Comparison of ENCODE assay signal across 9 mouse cellular contexts in genomic region chr17:46624598-46624997, GRCm38 (mm10). TPM values are rescaled to one million over a fixed set of nuclear protein-coding genes. Genes with fewer than 3 reads are reported as not detected.
DNase-seq lines count a peak whose midpoint lies in the region; ATAC-seq and TF ChIP-seq lines count a peak whose summit lies in the region.
"Had no signal": no experiment of that assay in that cellular context is flagged by ENCODE, and none has a peak within 500 bp of the region (broad histone marks: within the 10 kb centered on the region; RNA-seq: fewer than 3 reads in every experiment).

No protein-coding gene starts in this region.

- H3K9me3 ChIP-seq in heart, embryonic 14.5 days (ENCODE audit: control insufficient read depth, low read length) = no peaks in the 10 kb centered on the region
- H3K9me3 ChIP-seq in E14TG2a.4 (ENCODE audit: low read length) = no peaks in the 10 kb centered on the region
- no peaks in the 10 kb centered on the region for H3K9me3 ChIP-seq in embryonic facial prominence, embryonic 14.5 days (ENCODE audit: control insufficient read depth, low read length)
- H3K9me3 ChIP-seq in limb, embryonic 12.5 days = no peaks in the 10 kb centered on the region
- H3K9me3 ChIP-seq: G1E had no signal

- H3K4me1 ChIP-seq in heart, embryonic 14.5 days (ENCODE audit: control insufficient read depth in 2 of 2, insufficient read depth in 2 of 2, low read length in 2 of 2) = peaks cover 59 to 77% of the 10 kb centered on the region in 2 experiments
- peaks cover 90% of the 10 kb centered on the region for H3K4me1 ChIP-seq in E14TG2a.4 (replicated peaks; ENCODE audit: low read depth, low read length)
- H3K4me1 ChIP-seq in embryonic facial prominence, embryonic 14.5 days (ENCODE audit: control insufficient read depth, insufficient read depth, low read length) = peaks cover 83% of the 10 kb centered on the region
- peaks cover 86% of the 10 kb centered on the region for H3K4me1 ChIP-seq in limb, embryonic 12.5 days (replicated peaks)

- no peaks in the 10 kb centered on the region for H3K27me3 ChIP-seq in heart, embryonic 14.5 days (ENCODE audit: control insufficient read depth, insufficient read depth, low read length)
- H3K27me3 ChIP-seq in E14TG2a.4 (ENCODE audit: insufficient read depth, low read length) = peaks cover 8% of the 10 kb centered on the region
- no peaks in the 10 kb centered on the region for H3K27me3 ChIP-seq in embryonic facial prominence, embryonic 14.5 days (replicated peaks; ENCODE audit: control insufficient read depth, insufficient read depth, low read length)
- no peaks in the 10 kb centered on the region for H3K27me3 ChIP-seq in limb, embryonic 12.5 days

- DNase-seq in heart, adult 9 months (ENCODE audit: low spot score in 2 of 2) = no peak
- no peak for DNase-seq in embryonic facial prominence, embryonic 14.5 days (ENCODE audit: low spot score)
- no peak for DNase-seq in MN1 (ENCODE audit: low spot score)
- no peak for DNase-seq in cerebellum, adult 18-20 months
- DNase-seq in Muller cell, postnatal 12 days (ENCODE audit: inconsistent ontology term) = no peak

- peak overlapping the region; percentile 57 for H3K9ac ChIP-seq in heart, embryonic 14.5 days (ENCODE audit: low read length)
- peak overlapping the region; percentile 55 for H3K9ac ChIP-seq in embryonic facial prominence, embryonic 14.5 days (ENCODE audit: low read depth, low read length)
- H3K9ac ChIP-seq in limb, embryonic 12.5 days (replicated peaks) = peak overlapping the region; percentile 40; the same call in 1 of the 2 replicates

- WGBS in heart, embryonic 14.5 days = 52% methylated on average over 12 of the region's 12 CpGs
- 52% methylated on average over 12 of the region's 12 CpGs for WGBS in embryonic facial prominence, embryonic 14.5 days
- 34% methylated on average over 12 of the region's 12 CpGs for WGBS in limb, embryonic 12.5 days

- H3K36me3 ChIP-seq in heart, embryonic 14.5 days (ENCODE audit: control insufficient read depth, insufficient read depth, low read length) = no peaks in the 10 kb centered on the region
- H3K36me3 ChIP-seq in E14TG2a.4 (ENCODE audit: insufficient read depth, low read length) = no peaks in the 10 kb centered on the region
- no peaks in the 10 kb centered on the region for H3K36me3 ChIP-seq in embryonic facial prominence, embryonic 14.5 days (ENCODE audit: control insufficient read depth, insufficient read depth, low read length)
- H3K36me3 ChIP-seq in limb, embryonic 12.5 days = no peaks in the 10 kb centered on the region
- H3K36me3 ChIP-seq: G1E had no signal

- H3K27ac ChIP-seq in heart, embryonic 14.5 days (replicated peaks in 1 of 2; ENCODE audit: control insufficient read depth in 1 of 2, insufficient read depth in 1 of 2, low read depth in 2 of 2, low read length in 2 of 2) = peak overlapping the region; percentile 81 to 90
- H3K27ac ChIP-seq in embryonic facial prominence, embryonic 14.5 days (replicated peaks; ENCODE audit: low read depth, low read length) = peak overlapping the region; percentile 72
- H3K27ac ChIP-seq in limb, embryonic 12.5 days = peak overlapping the region; percentile 73

- peak overlapping the region in 1 of 2 experiments; percentile 6; a peak in 2 of 4 replicates for H3K4me3 ChIP-seq in heart, embryonic 14.5 days (ENCODE audit: control insufficient read depth in 1 of 2, insufficient read depth in 1 of 2, low read depth in 1 of 2, low read length in 2 of 2)
- H3K4me3 ChIP-seq in E14TG2a.4 (replicated peaks; ENCODE audit: low read length) = peak overlapping the region; percentile 70
- H3K4me3 ChIP-seq in embryonic facial prominence, embryonic 14.5 days (ENCODE audit: low read depth, low read length) = peak overlapping the region; percentile 19
- 0 out of 2 replicates have a peak overlapping the region, but pooled peaks have one; percentile 15 for H3K4me3 ChIP-seq in limb, embryonic 12.5 days (replicated peaks)

- ATAC-seq in heart, embryonic 14.5 days (ENCODE audit: insufficient number of reproducible peaks, insufficient read depth, low FRiP score, low read depth) = no peak
- ATAC-seq in embryonic facial prominence, embryonic 14.5 days (ENCODE audit: low read depth) = no peak
- no peak for ATAC-seq in limb, embryonic 12.5 days (ENCODE audit: insufficient number of reproducible peaks, insufficient read depth, low FRiP score, low TSS enrichment, low read depth)

- TF ChIP-seq CTCF in E14TG2a.4 (conservative IDR thresholded peaks at IDR 0.05; ENCODE audit: low read length) = no peak

- H3K4me2 ChIP-seq in heart, embryonic 14.5 days (ENCODE audit: low read length) = peak overlapping the region; percentile 60
- H3K4me2 ChIP-seq in embryonic facial prominence, embryonic 14.5 days (ENCODE audit: low read depth, low read length) = peak overlapping the region; percentile 77
- peak overlapping the region; percentile 44 for H3K4me2 ChIP-seq in limb, embryonic 12.5 days

RNA-seq across cellular contexts. Expression of gene Ptk7, which starts 4.7 kb away (rescaled TPM):
- polyA plus RNA-seq in heart, embryonic 14.5 days (2014; fragmentation: Nextera tagmentation; extraction: Ambion mirVana) = 12.8 and 21.3 TPM in 2 replicates
- polyA plus RNA-seq in embryonic facial prominence, embryonic 14.5 days (2014; fragmentation: Nextera tagmentation; extraction: Ambion mirVana) = 68.0 and 90.7 TPM in 2 replicates
- polyA plus RNA-seq in limb, embryonic 12.5 days (2016; fragmentation: Nextera tagmentation; extraction: Ambion mirVana) = 156 and 165 TPM in 2 replicates

RNA-seq across cellular contexts. Expression of gene Klc4, which starts 21.2 kb away (rescaled TPM):
- 20.3 and 21.4 TPM in 2 replicates for polyA plus RNA-seq in heart, embryonic 14.5 days (2014; fragmentation: Nextera tagmentation; extraction: Ambion mirVana)
- polyA plus RNA-seq in embryonic facial prominence, embryonic 14.5 days (2014; fragmentation: Nextera tagmentation; extraction: Ambion mirVana) = 15.8 and 20.3 TPM in 2 replicates
- 27.2 and 27.6 TPM in 2 replicates for polyA plus RNA-seq in limb, embryonic 12.5 days (2016; fragmentation: Nextera tagmentation; extraction: Ambion mirVana)

RNA-seq across cellular contexts. Expression of gene Mrpl2, which starts 21.4 kb away (rescaled TPM):
- polyA plus RNA-seq in heart, embryonic 14.5 days (2014; fragmentation: Nextera tagmentation; extraction: Ambion mirVana) = 116 and 122 TPM in 2 replicates
- polyA plus RNA-seq in embryonic facial prominence, embryonic 14.5 days (2014; fragmentation: Nextera tagmentation; extraction: Ambion mirVana) = 91.8 and 100 TPM in 2 replicates
- 99.5 and 112 TPM in 2 replicates for polyA plus RNA-seq in limb, embryonic 12.5 days (2016; fragmentation: Nextera tagmentation; extraction: Ambion mirVana)

RNA-seq across cellular contexts. Expression of gene Cul7, which starts 25.5 kb away (rescaled TPM):
- 31.3 and 34.3 TPM in 2 replicates for polyA plus RNA-seq in heart, embryonic 14.5 days (2014; fragmentation: Nextera tagmentation; extraction: Ambion mirVana)
- polyA plus RNA-seq in embryonic facial prominence, embryonic 14.5 days (2014; fragmentation: Nextera tagmentation; extraction: Ambion mirVana) = 48.5 and 50.1 TPM in 2 replicates
- polyA plus RNA-seq in limb, embryonic 12.5 days (2016; fragmentation: Nextera tagmentation; extraction: Ambion mirVana) = 56.1 and 60.1 TPM in 2 replicates

RNA-seq across cellular contexts. Expression of gene Rrp36, which starts 49.6 kb away (rescaled TPM):
- polyA plus RNA-seq in heart, embryonic 14.5 days (2014; fragmentation: Nextera tagmentation; extraction: Ambion mirVana) = 33.9 and 36.9 TPM in 2 replicates
- 34.5 and 41.9 TPM in 2 replicates for polyA plus RNA-seq in embryonic facial prominence, embryonic 14.5 days (2014; fragmentation: Nextera tagmentation; extraction: Ambion mirVana)
- polyA plus RNA-seq in limb, embryonic 12.5 days (2016; fragmentation: Nextera tagmentation; extraction: Ambion mirVana) = 68.8 and 70.0 TPM in 2 replicates
